Mouse (Mus musculus) left cerebral cortex, adult 2 months (tissue): ENCODE data around the gene Slc37a4. TPM values are rescaled to one million over a fixed set of nuclear protein-coding genes. Genes with fewer than 3 reads are reported as not detected.
"Not testable (repeated sequence)": the region's sequence is repeated elsewhere in the genome, so short reads cannot be mapped to it uniquely, and the experiment has no call there.

Experiments
- DNase-seq, 2 experiments: peaks; one replicate each; pipeline ENCODE4 v3.0.0; 2021 to 2022; ENCODE audit warnings: low spot score in 2 of 2, mixed read lengths in 1 of 2; ENCODE audit errors: extremely low spot score in 1 of 2
- H3K27ac ChIP-seq: fragments of 200-600 bp; 2 replicates; pipeline ENCODE4 v1.8.1; 2022
- H3K4me3 ChIP-seq: fragments of 200-600 bp; 2 replicates; pipeline ENCODE4 v1.8.1; 2022
- CTCF ChIP-seq: fragments of 200-600 bp; IDR thresholded peaks from 2 replicates; pipeline ENCODE4 v1.8.1; 2022; ENCODE audit warnings: antibody characterized with exemption, mild to moderate bottlenecking, moderate library complexity
- intact Hi-C: fragments of 180-260 bp; cut with DNase I; formaldehyde crosslinking; loops from one replicate; pipeline ENCODE4 v1.15.1; 2025
- total RNA-seq, 2 experiments: library from RNA; stranded (reverse); gene quantifications; 2 replicates each; pipeline ENCODE4 v1.2.3; 2021

The Slc37a4 gene
- total RNA-seq, 2 experiments from 2014 or later = 25.3 to 28.4 TPM

GRCm38 (mm10) chr9:44399795-44400114 is 3.1 kb downstream of the Slc37a4 start:
- no peak overlapping the region for H3K27ac ChIP-seq
- H3K4me3 ChIP-seq = no peak overlapping the region
- TF ChIP-seq CTCF = no peak
- intact Hi-C loops = no loop called here
- DNase-seq = no peak

GRCm38 (mm10) chr9:44401081-44401480 is 4.4 kb downstream of the Slc37a4 start:
- intact Hi-C loops = no loop called here
- Histone ChIP-seq H3K4me3 (no peak overlapping the region), H3K27ac (no peak overlapping the region)
- no peak for TF ChIP-seq CTCF
- DNase-seq = no peak

GRCm38 (mm10) chr9:44405011-44405410 is 8.4 kb downstream of the Slc37a4 start:
- DNase-seq = no peak
- Histone ChIP-seq H3K4me3 (no peak overlapping the region), H3K27ac (no peak overlapping the region)
- TF ChIP-seq CTCF = no peak
- intact Hi-C loops = no loop called here

- Histone ChIP-seq H3K4me3 (peak within 1 kb of the TSS; percentile 86), H3K27ac (peak within 1 kb of the TSS; percentile 90)
- no peak for TF ChIP-seq CTCF
- intact Hi-C loops = no loop called here
- peak; percentile 88 to 89 for DNase-seq
Measured at GRCm38 (mm10) chr9:44406906-44407751, 10.5 kb downstream of the Slc37a4 start, which contains the start of the genes Rps25 and Trappc4. Gene Rps25, plus strand, starts transcription at chr9:44407139. Gene Trappc4, minus strand, starts transcription at chr9:44407600.

- H3K27ac ChIP-seq = peak overlapping the region; percentile 90
- intact Hi-C loops = no loop called here
- no peak for TF ChIP-seq CTCF
- H3K4me3 ChIP-seq = peak overlapping the region; percentile 86
- DNase-seq = no peak
Measured at GRCm38 (mm10) chr9:44407752-44408097, 11.1 kb downstream of the Slc37a4 start.

- H3K4me3 ChIP-seq = peak overlapping the region; percentile 86; the same call in 1 of the 2 replicates
- DNase-seq, H3K27ac ChIP-seq, intact Hi-C loops: not testable (repeated sequence)
Measured at GRCm38 (mm10) chr9:44408693-44409092, 12.0 kb downstream of the Slc37a4 start.

- no peak for DNase-seq
- no peak overlapping the region for H3K27ac ChIP-seq
- intact Hi-C loops = no loop called here
- H3K4me3 ChIP-seq = no peak overlapping the region
- TF ChIP-seq CTCF = no peak
Measured at GRCm38 (mm10) chr9:44410647-44411336, 14.1 kb downstream of the Slc37a4 start.

GRCm38 (mm10) chr9:44411601-44412130 is 15.0 kb downstream of the Slc37a4 start:
- TF ChIP-seq CTCF = no peak
- intact Hi-C loops = no loop called here

GRCm38 (mm10) chr9:44412306-44412705 is 15.7 kb downstream of the Slc37a4 start:
- DNase-seq = no peak
- Histone ChIP-seq H3K27ac (no peak overlapping the region), H3K4me3 (no peak overlapping the region)
- intact Hi-C loops = no loop called here
- TF ChIP-seq CTCF = no peak

More at GRCm38 (mm10) chr9:44411601-44412130, 15.0 kb downstream of the Slc37a4 start:
- Histone ChIP-seq H3K27ac (no peak overlapping the region), H3K4me3 (no peak overlapping the region)
- no peak for DNase-seq

- H3K27ac ChIP-seq = no peak overlapping the region
- no peak for DNase-seq
- no peak for TF ChIP-seq CTCF
- intact Hi-C loops = no loop called here
- no peak overlapping the region for H3K4me3 ChIP-seq
Measured at GRCm38 (mm10) chr9:44412781-44413180, 16.1 kb downstream of the Slc37a4 start.

GRCm38 (mm10) chr9:44417156-44417891 is 20.7 kb downstream of the Slc37a4 start:
- no peak for TF ChIP-seq CTCF
- Histone ChIP-seq H3K4me3 (peak overlapping the region; percentile 79), H3K27ac (peak overlapping the region; percentile 88)
- no peak for DNase-seq
- intact Hi-C loops = no loop called here
